In genomic region chr3:62455854-62456253, GRCm38 (mm10) we compare ENCODE assay signal across 12 mouse cellular contexts. TPM values are rescaled to one million over a fixed set of nuclear protein-coding genes. Genes with fewer than 3 reads are reported as not detected.
DNase-seq lines count a peak whose midpoint lies in the region; ATAC-seq lines count a peak whose summit lies in the region.
"Had no signal": no experiment of that assay in that cellular context is flagged by ENCODE, and none has a peak within 500 bp of the region (broad histone marks: within the 10 kb centered on the region; RNA-seq: fewer than 3 reads in every experiment).

No protein-coding gene starts in this region.

- no peak for DNase-seq in embryonic facial prominence, embryonic 10.5 days (ENCODE audit: low spot score)
- DNase-seq in cerebellum, adult 9-11 months, result peak; percentile 53
- no peak for DNase-seq in gastrocnemius, postnatal 36 days
- no peak for DNase-seq in lung, adult 18-20 months
- DNase-seq: B cell, adult 2 months; gastrocnemius, postnatal 14 days had no signal

- H3K4me2 ChIP-seq in embryonic facial prominence, embryonic 12.5 days (replicated peaks), result no peak overlapping the region
- H3K4me2 ChIP-seq in hindbrain, embryonic 12.5 days (replicated peaks), result no peak overlapping the region
- no peak overlapping the region for H3K4me2 ChIP-seq in midbrain, embryonic 15.5 days
- H3K4me2 ChIP-seq in kidney, embryonic 14.5 days (replicated peaks; ENCODE audit: low read depth, low read length), result no peak overlapping the region

- H3K4me1 ChIP-seq in embryonic facial prominence, embryonic 12.5 days, result 0 out of 2 replicates have a peak, but pooled peaks cover 4% of the 10 kb centered on the region
- peaks cover 18% of the 10 kb centered on the region for H3K4me1 ChIP-seq in embryonic facial prominence, embryonic 10.5 days
- peaks cover 24% of the 10 kb centered on the region for H3K4me1 ChIP-seq in hindbrain, embryonic 12.5 days
- 0 out of 2 replicates have a peak, but pooled peaks cover 2% of the 10 kb centered on the region for H3K4me1 ChIP-seq in midbrain, embryonic 15.5 days
- H3K4me1 ChIP-seq in kidney, embryonic 14.5 days (ENCODE audit: control insufficient read depth, insufficient read depth, low read length), result no peaks in the 10 kb centered on the region

- intact Hi-C loops in gastrocnemius, postnatal 36 days (cut with DNase I), result loop anchor here (5.0 kb wide), 1 partner anchor 239 kb away; no protein-coding TSS in a partner anchor

- 30% methylated on average over 1 of the region's 1 CpGs for WGBS in embryonic facial prominence, embryonic 12.5 days
- 26% methylated on average over 1 of the region's 1 CpGs for WGBS in embryonic facial prominence, embryonic 10.5 days
- WGBS in hindbrain, embryonic 12.5 days, result 0% methylated on average over 1 of the region's 1 CpGs
- 35% methylated on average over 1 of the region's 1 CpGs for WGBS in midbrain, embryonic 15.5 days
- 78% methylated on average over 1 of the region's 1 CpGs for WGBS in kidney, embryonic 14.5 days

- H3K9ac ChIP-seq in embryonic facial prominence, embryonic 12.5 days, result no peak overlapping the region
- H3K9ac ChIP-seq in hindbrain, embryonic 12.5 days, result no peak overlapping the region
- H3K9ac ChIP-seq in midbrain, embryonic 15.5 days, result no peak overlapping the region
- no peak overlapping the region for H3K9ac ChIP-seq in kidney, embryonic 14.5 days (ENCODE audit: low read depth, low read length)
- H3K9ac ChIP-seq: liver, embryonic 14.5 days had no signal

- H3K4me3 ChIP-seq in embryonic facial prominence, embryonic 12.5 days, result no peak overlapping the region
- H3K4me3 ChIP-seq in embryonic facial prominence, embryonic 10.5 days, result no peak overlapping the region
- no peak overlapping the region for H3K4me3 ChIP-seq in hindbrain, embryonic 12.5 days
- no peak overlapping the region for H3K4me3 ChIP-seq in midbrain, embryonic 15.5 days
- H3K4me3 ChIP-seq in kidney, embryonic 14.5 days (ENCODE audit: low read length), result no peak overlapping the region

- H3K36me3 ChIP-seq in embryonic facial prominence, embryonic 12.5 days, result peaks cover 11% of the 10 kb centered on the region
- peaks cover 17% of the 10 kb centered on the region for H3K36me3 ChIP-seq in embryonic facial prominence, embryonic 10.5 days (replicated peaks)
- H3K36me3 ChIP-seq in hindbrain, embryonic 12.5 days, result peaks cover 17% of the 10 kb centered on the region
- 0 out of 2 replicates have a peak, but pooled peaks cover 3% of the 10 kb centered on the region for H3K36me3 ChIP-seq in midbrain, embryonic 15.5 days (replicated peaks)
- peaks cover 14% of the 10 kb centered on the region for H3K36me3 ChIP-seq in kidney, embryonic 14.5 days (ENCODE audit: control insufficient read depth, insufficient read depth, low read length)

- H3K27me3 ChIP-seq in embryonic facial prominence, embryonic 12.5 days, result no peaks in the 10 kb centered on the region
- no peaks in the 10 kb centered on the region for H3K27me3 ChIP-seq in embryonic facial prominence, embryonic 10.5 days (replicated peaks; ENCODE audit: low read depth, poor library complexity, severe bottlenecking)
- no peaks in the 10 kb centered on the region for H3K27me3 ChIP-seq in hindbrain, embryonic 12.5 days
- H3K27me3 ChIP-seq in midbrain, embryonic 15.5 days (replicated peaks), result no peaks in the 10 kb centered on the region
- H3K27me3 ChIP-seq in kidney, embryonic 14.5 days (ENCODE audit: control insufficient read depth, insufficient read depth, low read length), result no peaks in the 10 kb centered on the region

- ATAC-seq in embryonic facial prominence, embryonic 12.5 days (ENCODE audit: insufficient number of reproducible peaks, insufficient read depth, low FRiP score, low TSS enrichment), result no peak
- ATAC-seq in hindbrain, embryonic 12.5 days (ENCODE audit: low FRiP score), result peak; percentile 71
- peak; percentile 65 for ATAC-seq in midbrain, embryonic 15.5 days (replicated peaks)
- ATAC-seq in kidney, embryonic 14.5 days (ENCODE audit: low FRiP score, low TSS enrichment), result no peak
- ATAC-seq: intestine, postnatal 0 days had no signal

- 0 out of 2 replicates have a peak overlapping the region, but pooled peaks have one; percentile 36 for H3K27ac ChIP-seq in embryonic facial prominence, embryonic 12.5 days
- no peak overlapping the region for H3K27ac ChIP-seq in embryonic facial prominence, embryonic 10.5 days (replicated peaks)
- H3K27ac ChIP-seq in hindbrain, embryonic 12.5 days, result peak overlapping the region; percentile 57; the same call in 1 of the 2 replicates
- H3K27ac ChIP-seq in midbrain, embryonic 15.5 days, result no peak overlapping the region
- no peak overlapping the region for H3K27ac ChIP-seq in kidney, embryonic 14.5 days (ENCODE audit: low read depth, low read length)
- H3K27ac ChIP-seq: liver, embryonic 14.5 days had no signal

- no peaks in the 10 kb centered on the region for H3K9me3 ChIP-seq in embryonic facial prominence, embryonic 12.5 days
- H3K9me3 ChIP-seq in embryonic facial prominence, embryonic 10.5 days, result no peaks in the 10 kb centered on the region
- H3K9me3 ChIP-seq in hindbrain, embryonic 12.5 days (replicated peaks), result no peaks in the 10 kb centered on the region
- no peaks in the 10 kb centered on the region for H3K9me3 ChIP-seq in midbrain, embryonic 15.5 days
- H3K9me3 ChIP-seq in kidney, embryonic 14.5 days (ENCODE audit: control insufficient read depth, low read length), result no peaks in the 10 kb centered on the region

RNA-seq across cellular contexts. Expression of gene Dhx36, which starts 51.0 kb away (rescaled TPM):
- 47.8 and 49.0 TPM in 2 replicates for polyA plus RNA-seq in embryonic facial prominence, embryonic 12.5 days (2016; fragmentation: Nextera tagmentation; extraction: Ambion mirVana)
- 34.0 and 34.4 TPM in 2 replicates for polyA plus RNA-seq in embryonic facial prominence, embryonic 10.5 days (2016; fragmentation: Nextera tagmentation; extraction: Ambion mirVana)
- 55.7 and 56.4 TPM in 2 replicates for polyA plus RNA-seq in hindbrain, embryonic 12.5 days (2016; fragmentation: Nextera tagmentation; extraction: Ambion mirVana)
- polyA plus RNA-seq in midbrain, embryonic 15.5 days (2015; fragmentation: Nextera tagmentation; extraction: Ambion mirVana), result 42.1 and 43.9 TPM in 2 replicates
- total RNA-seq in gastrocnemius, postnatal 36 days (2021), result 10 to 100 TPM; 11.1 to 15.3 TPM
- polyA plus RNA-seq in kidney, embryonic 14.5 days (2014; fragmentation: Nextera tagmentation; extraction: Ambion mirVana), result 44.1 and 45.0 TPM in 2 replicates

Comparison
In these comparisons a context has a peak if more than half of its experiments do, and no peak if none do; other contexts are left out.
1. H3K27ac ChIP-seq: peak in embryonic facial prominence, embryonic 12.5 days (single experiment) and hindbrain, embryonic 12.5 days (single experiment); none in embryonic facial prominence, embryonic 10.5 days (single experiment), midbrain, embryonic 15.5 days (single experiment) and kidney, embryonic 14.5 days (single experiment).
2. ATAC-seq: peak in hindbrain, embryonic 12.5 days (single experiment) and midbrain, embryonic 15.5 days (single experiment); none in embryonic facial prominence, embryonic 12.5 days (single experiment) and kidney, embryonic 14.5 days (single experiment).